Mouse (Mus musculus) cerebellum, adult 2 months (tissue): ENCODE measurements at regions not wholly inside any gene's neighbourhood (a gene's known extent, or its start where the extent isn't known, plus 50 kb on each side); places are given as distances from the start of the nearest gene placed in this dataset.

Experiments
- CTCF ChIP-seq: fragments of 200-500 bp; IDR thresholded peaks from 2 replicates; pipeline ENCODE4 v1.5.1; 2011; ENCODE audit warnings: low read depth, mild to moderate bottlenecking, control low read depth, low read length, moderate library complexity, borderline replicate concordance; ENCODE audit not compliant: insufficient read depth
- POLR2A ChIP-seq: fragments of 200-500 bp; IDR thresholded peaks from 2 replicates; pipeline ENCODE4 v1.6.1; 2011; ENCODE audit warnings: low read length, control low read depth, borderline replicate concordance; ENCODE audit not compliant: insufficient read depth

DNA sequence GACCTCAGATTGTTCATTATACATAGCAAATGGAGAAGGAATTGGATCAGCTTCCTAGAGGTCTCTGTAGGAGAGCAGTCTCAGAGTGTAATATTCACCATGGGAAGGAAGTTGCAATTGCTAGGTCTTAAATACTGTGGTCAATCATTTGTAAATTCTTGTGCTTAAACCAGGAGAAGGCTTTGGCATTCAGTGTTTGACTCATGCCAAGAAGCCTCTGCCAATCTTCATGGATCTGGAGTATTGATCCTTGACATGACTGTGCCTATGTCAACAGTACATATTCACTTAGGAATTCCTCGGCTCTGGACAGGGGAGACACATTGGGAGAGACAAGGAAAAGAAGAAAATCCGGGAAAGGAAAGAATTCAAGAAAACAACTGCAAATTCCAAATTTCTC is 174.9 kb upstream of the Gm10295 start:
- no peak for TF ChIP-seq CTCF
- no peak for TF ChIP-seq POLR2A
